Mouse (Mus musculus): Measurements from ENCODE around the gene Pip5k1b. TPM values are rescaled to one million over a fixed set of nuclear protein-coding genes. Genes with fewer than 3 reads are reported as not detected.

Pip5k1b gene
- polyA plus RNA-seq, 1 experiment from 2014 or later: 1.6 TPM

DNA sequence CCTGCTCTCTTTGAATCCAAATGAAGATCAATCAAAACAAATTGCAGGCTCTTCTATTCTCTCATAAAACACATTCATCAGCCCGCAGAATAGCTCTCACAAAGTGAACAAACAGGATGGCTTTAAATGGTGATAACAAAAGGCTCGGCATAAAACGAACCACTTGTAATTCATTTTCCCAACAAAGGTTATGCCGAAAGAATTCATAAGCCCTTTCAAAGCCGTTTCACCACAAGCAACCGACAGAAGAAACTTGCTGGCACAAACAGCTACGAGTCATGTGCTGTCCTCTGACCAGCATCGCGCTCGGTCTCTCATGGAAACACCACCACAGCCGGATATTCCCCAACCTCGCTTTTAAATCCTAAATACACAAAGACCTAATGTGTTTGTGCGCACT, 102.3 kb downstream of the Pip5k1b start:
- Histone ChIP-seq H3K9me3 (replicated peaks) (no peaks in the 10 kb centered on the region), H3K27ac (peak overlapping the region; percentile 74), H3K4me1 (peaks cover 27% of the 10 kb centered on the region), H3K4me3 (peak overlapping the region; percentile 17; the same call in 1 of the 2 replicates), H3K27me3 (no peaks in the 10 kb centered on the region), H3K36me3 (ENCODE audit: poor library complexity, severe bottlenecking) (no peaks in the 10 kb centered on the region), H3K9ac (no peak overlapping the region), H3K4me2 (peak overlapping the region; percentile 47)
- 4% methylated on average over 13 of the region's 13 CpGs for WGBS
- peak; percentile 60 for ATAC-seq

DNA sequence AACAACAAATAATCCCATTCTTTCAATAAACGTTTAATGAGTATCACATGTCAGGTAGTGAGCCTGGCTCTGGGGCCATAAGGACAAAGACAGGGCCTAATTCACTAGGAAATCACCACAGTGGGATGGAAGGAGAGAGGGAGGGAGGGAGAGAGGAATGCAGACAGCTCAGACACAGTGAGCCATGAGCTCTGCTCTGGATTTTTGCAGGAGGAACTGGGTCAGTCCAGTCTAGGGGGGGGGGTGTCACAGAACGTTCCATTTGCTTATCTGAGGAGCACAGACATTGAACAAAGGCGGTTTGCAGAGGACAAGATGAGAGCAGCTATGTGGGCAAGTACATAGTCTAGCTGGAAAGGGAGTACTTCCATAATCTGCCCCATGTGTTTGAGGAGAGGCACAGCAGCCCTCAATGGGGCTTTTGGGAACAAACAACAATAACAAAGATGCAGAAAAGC, 103.2 kb downstream of the Pip5k1b start:
- 13% methylated on average over 3 of the region's 3 CpGs for WGBS
- H3K4me1 ChIP-seq: peaks cover 27% of the 10 kb centered on the region
- ATAC-seq: peak; percentile 69
- peak overlapping the region; percentile 73 for H3K27ac ChIP-seq
- H3K9ac ChIP-seq: no peak overlapping the region
- H3K9me3 ChIP-seq (replicated peaks): no peaks in the 10 kb centered on the region
- H3K27me3 ChIP-seq: no peaks in the 10 kb centered on the region
- H3K4me3 ChIP-seq: no peak overlapping the region
- H3K36me3 ChIP-seq (ENCODE audit: poor library complexity, severe bottlenecking): no peaks in the 10 kb centered on the region
- no peak overlapping the region for H3K4me2 ChIP-seq

DNA sequence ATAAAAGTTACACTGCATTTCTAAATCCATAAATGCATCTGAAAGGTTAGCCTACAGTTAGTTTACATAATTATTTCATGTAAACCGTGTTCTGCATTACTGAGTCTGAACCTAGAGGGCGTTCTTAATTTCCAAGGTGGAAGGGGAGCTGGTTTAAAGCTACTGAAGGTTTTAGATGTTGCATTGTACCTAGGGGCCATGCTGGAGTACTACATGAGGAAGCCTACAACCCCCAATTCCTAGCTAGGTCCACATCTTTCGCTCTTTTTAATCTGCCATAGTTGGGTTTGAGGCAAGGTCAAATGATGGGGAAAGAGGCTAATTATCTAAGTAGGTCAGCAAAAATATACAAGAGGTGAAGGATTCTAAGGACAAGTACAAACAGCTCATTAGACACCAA, 104.0 kb downstream of the Pip5k1b start:
- peaks cover 27% of the 10 kb centered on the region for H3K4me1 ChIP-seq
- H3K27me3 ChIP-seq: no peaks in the 10 kb centered on the region
- no peak for ATAC-seq
- H3K4me3 ChIP-seq: no peak overlapping the region
- no peaks in the 10 kb centered on the region for H3K9me3 ChIP-seq (replicated peaks)
- H3K9ac ChIP-seq: no peak overlapping the region
- 0 out of 2 replicates have a peak overlapping the region, but pooled peaks have one; percentile 55 for H3K27ac ChIP-seq
- no peaks in the 10 kb centered on the region for H3K36me3 ChIP-seq (ENCODE audit: poor library complexity, severe bottlenecking)
- WGBS: 81% methylated on average over 3 of the region's 3 CpGs
- H3K4me2 ChIP-seq: no peak overlapping the region

GRCm38 (mm10) chr19:24450740-24451139, 104.9 kb downstream of the Pip5k1b start:
- H3K27me3 ChIP-seq: no peaks in the 10 kb centered on the region
- H3K9ac ChIP-seq: no peak overlapping the region
- no peaks in the 10 kb centered on the region for H3K36me3 ChIP-seq (ENCODE audit: poor library complexity, severe bottlenecking)
- H3K27ac ChIP-seq: no peak overlapping the region
- no peaks in the 10 kb centered on the region for H3K9me3 ChIP-seq (replicated peaks)
- H3K4me3 ChIP-seq: no peak overlapping the region
- H3K4me1 ChIP-seq: peaks cover 24% of the 10 kb centered on the region
- no peak overlapping the region for H3K4me2 ChIP-seq
- no peak for ATAC-seq
- 90% methylated on average over 8 of the region's 8 CpGs for WGBS

- no peaks in the 10 kb centered on the region; the same call in 1 of the 2 replicates for H3K9me3 ChIP-seq (replicated peaks)
- no peaks in the 10 kb centered on the region for H3K4me1 ChIP-seq
- no peaks in the 10 kb centered on the region for H3K36me3 ChIP-seq (ENCODE audit: poor library complexity, severe bottlenecking)
- H3K4me2 ChIP-seq: no peak overlapping the region
- no peak overlapping the region for H3K4me3 ChIP-seq
- WGBS: 93% methylated on average over 3 of the region's 3 CpGs
- no peaks in the 10 kb centered on the region for H3K27me3 ChIP-seq
- H3K27ac ChIP-seq: no peak overlapping the region
- H3K9ac ChIP-seq: no peak overlapping the region
- no peak for ATAC-seq
These were observed 111.3 kb downstream of the Pip5k1b start for GRCm38 (mm10) chr19:24444322-24444721.

DNA sequence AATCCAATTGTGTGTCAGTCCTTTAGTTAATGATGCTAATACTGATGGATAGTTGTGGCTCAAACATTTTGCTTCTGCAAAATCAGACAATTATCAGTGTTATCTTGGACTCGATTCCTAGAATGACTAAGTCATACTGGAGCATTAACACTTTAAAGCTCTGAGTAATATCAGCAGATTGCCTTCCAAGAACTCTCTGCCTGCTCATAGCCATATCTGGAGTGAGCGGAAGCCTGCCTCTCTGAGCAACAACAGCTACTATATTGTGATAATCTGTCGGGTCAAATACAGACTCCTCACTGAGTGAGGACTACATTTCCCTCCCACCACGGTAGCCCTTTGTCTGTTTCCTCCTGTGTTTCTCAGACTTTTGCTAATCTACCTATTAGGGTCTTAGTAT, 116.0 kb downstream of the Pip5k1b start:
- H3K4me1 ChIP-seq: no peaks in the 10 kb centered on the region
- no peak for ATAC-seq
- no peaks in the 10 kb centered on the region; the same call in 1 of the 2 replicates for H3K9me3 ChIP-seq (replicated peaks)
- 71% methylated on average over 4 of the region's 4 CpGs for WGBS
- H3K27me3 ChIP-seq: no peaks in the 10 kb centered on the region
- no peak overlapping the region for H3K4me2 ChIP-seq
- no peak overlapping the region for H3K9ac ChIP-seq
- no peak overlapping the region for H3K4me3 ChIP-seq
- H3K36me3 ChIP-seq (ENCODE audit: poor library complexity, severe bottlenecking): no peaks in the 10 kb centered on the region
- no peak overlapping the region for H3K27ac ChIP-seq

DNA sequence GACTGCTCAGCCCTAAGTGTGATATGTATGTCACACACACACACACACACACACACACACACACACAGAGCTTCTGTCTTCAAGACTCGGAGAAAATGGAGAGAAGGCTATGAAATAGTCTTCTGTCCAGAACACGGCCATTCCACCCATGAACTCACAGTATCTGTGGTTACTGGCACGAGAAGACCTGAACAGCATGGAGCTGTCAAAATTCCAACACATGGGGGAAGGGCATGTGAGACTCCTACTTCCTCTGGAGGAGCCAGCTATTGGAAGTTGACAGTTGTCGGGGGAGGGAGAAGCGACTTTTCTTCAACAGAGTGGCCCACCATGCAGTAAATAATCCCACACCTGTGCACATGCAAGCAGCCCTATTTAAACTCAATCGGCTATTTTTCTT, 121.4 kb downstream of the Pip5k1b start:
- no peak overlapping the region for H3K9ac ChIP-seq
- no peaks in the 10 kb centered on the region for H3K36me3 ChIP-seq (ENCODE audit: poor library complexity, severe bottlenecking)
- no peak overlapping the region for H3K4me3 ChIP-seq
- H3K4me2 ChIP-seq: no peak overlapping the region
- H3K27me3 ChIP-seq: no peaks in the 10 kb centered on the region
- no peak overlapping the region for H3K27ac ChIP-seq
- H3K9me3 ChIP-seq (replicated peaks): no peaks in the 10 kb centered on the region
- 89% methylated on average over 6 of the region's 6 CpGs for WGBS
- H3K4me1 ChIP-seq: no peaks in the 10 kb centered on the region
- no peak for ATAC-seq

- no peaks in the 10 kb centered on the region for H3K27me3 ChIP-seq
- H3K9me3 ChIP-seq (replicated peaks): no peaks in the 10 kb centered on the region
- ATAC-seq: no peak
- no peak overlapping the region for H3K9ac ChIP-seq
- no peaks in the 10 kb centered on the region for H3K36me3 ChIP-seq (ENCODE audit: poor library complexity, severe bottlenecking)
- no peaks in the 10 kb centered on the region for H3K4me1 ChIP-seq
- no peak overlapping the region for H3K4me3 ChIP-seq
- H3K4me2 ChIP-seq: no peak overlapping the region
- WGBS: 83% methylated on average over 5 of the region's 5 CpGs
- no peak overlapping the region for H3K27ac ChIP-seq
These were observed 123.2 kb downstream of the Pip5k1b start for GRCm38 (mm10) chr19:24432447-24432846.

DNA sequence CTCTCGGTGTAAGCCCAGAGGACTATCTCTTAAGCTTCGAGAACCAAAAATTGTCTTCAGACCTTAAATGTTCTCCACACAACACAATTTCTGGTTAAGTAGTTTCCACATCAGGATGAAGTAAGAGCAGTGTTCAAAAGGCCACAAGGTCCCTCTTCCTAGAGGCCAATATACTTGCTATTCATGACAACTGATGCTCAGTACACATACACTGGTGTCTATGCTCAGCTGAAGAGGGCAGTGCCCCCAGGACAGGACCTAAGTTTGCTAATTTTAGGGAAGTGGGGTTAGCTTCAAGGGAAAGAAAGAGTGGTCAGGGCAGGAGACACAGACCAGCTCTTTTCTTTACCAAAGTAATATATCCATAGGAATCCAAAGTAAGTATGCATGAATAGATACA, 124.3 kb downstream of the Pip5k1b start:
- Histone ChIP-seq H3K4me3 (no peak overlapping the region), H3K4me2 (no peak overlapping the region), H3K9ac (no peak overlapping the region), H3K27me3 (no peaks in the 10 kb centered on the region), H3K27ac (no peak overlapping the region), H3K4me1 (no peaks in the 10 kb centered on the region), H3K9me3 (replicated peaks) (no peaks in the 10 kb centered on the region), H3K36me3 (ENCODE audit: poor library complexity, severe bottlenecking) (no peaks in the 10 kb centered on the region)
- WGBS: 93% methylated on average over 2 of the region's 2 CpGs
- no peak for ATAC-seq

GRCm38 (mm10) chr19:24428011-24428410, 127.7 kb downstream of the Pip5k1b start:
- Histone ChIP-seq H3K9me3 (replicated peaks) (no peaks in the 10 kb centered on the region), H3K36me3 (ENCODE audit: poor library complexity, severe bottlenecking) (no peaks in the 10 kb centered on the region), H3K4me3 (no peak overlapping the region), H3K9ac (no peak overlapping the region), H3K27ac (no peak overlapping the region), H3K27me3 (no peaks in the 10 kb centered on the region), H3K4me2 (no peak overlapping the region), H3K4me1 (no peaks in the 10 kb centered on the region)
- 92% methylated on average over 3 of the region's 3 CpGs for WGBS
- no peak for ATAC-seq

DNA sequence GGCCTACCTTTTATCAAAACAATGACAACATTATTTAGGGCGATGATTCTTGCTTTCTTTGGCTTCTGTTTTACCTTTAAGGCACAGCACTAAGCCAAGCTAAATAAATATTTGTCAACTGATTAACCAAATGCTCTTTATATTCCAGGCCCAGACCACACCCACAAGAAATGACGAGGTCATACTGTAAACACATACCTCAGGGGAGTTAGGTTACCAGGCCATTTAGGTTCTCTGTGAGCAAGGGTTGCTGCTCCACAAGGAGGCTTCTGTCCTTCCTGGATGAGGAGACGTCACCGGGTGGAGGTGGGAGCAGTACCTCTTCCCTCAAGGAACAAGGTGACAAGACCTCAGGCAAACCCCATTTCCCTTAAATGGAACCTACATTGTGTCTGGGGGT, 128.4 kb downstream of the Pip5k1b start:
- ATAC-seq: no peak

GRCm38 (mm10) chr19:24426759-24427181, 128.9 kb downstream of the Pip5k1b start:
- Histone ChIP-seq H3K9ac (no peak overlapping the region), H3K4me2 (no peak overlapping the region), H3K9me3 (replicated peaks) (no peaks in the 10 kb centered on the region), H3K27ac (no peak overlapping the region), H3K36me3 (ENCODE audit: poor library complexity, severe bottlenecking) (no peaks in the 10 kb centered on the region), H3K4me1 (no peaks in the 10 kb centered on the region), H3K27me3 (no peaks in the 10 kb centered on the region), H3K4me3 (no peak overlapping the region)
- 95% methylated on average over 7 of the region's 7 CpGs for WGBS
- ATAC-seq: no peak

More for the DNA sequence above, 128.4 kb downstream of the Pip5k1b start:
- Histone ChIP-seq H3K4me1 (no peaks in the 10 kb centered on the region), H3K4me3 (no peak overlapping the region), H3K36me3 (ENCODE audit: poor library complexity, severe bottlenecking) (no peaks in the 10 kb centered on the region), H3K9me3 (replicated peaks) (no peaks in the 10 kb centered on the region), H3K27ac (no peak overlapping the region), H3K4me2 (no peak overlapping the region), H3K9ac (no peak overlapping the region), H3K27me3 (no peaks in the 10 kb centered on the region)
- 79% methylated on average over 4 of the region's 4 CpGs for WGBS

- Histone ChIP-seq H3K36me3 (ENCODE audit: poor library complexity, severe bottlenecking) (no peaks in the 10 kb centered on the region), H3K27me3 (no peaks in the 10 kb centered on the region), H3K9ac (no peak overlapping the region), H3K4me3 (no peak overlapping the region), H3K27ac (no peak overlapping the region), H3K4me2 (no peak overlapping the region), H3K4me1 (peaks cover 6% of the 10 kb centered on the region), H3K9me3 (replicated peaks) (no peaks in the 10 kb centered on the region)
- ATAC-seq: no peak
- WGBS: 66% methylated on average over 3 of the region's 3 CpGs
These were observed 137.6 kb downstream of the Pip5k1b start for GRCm38 (mm10) chr19:24418030-24418429.

Measured in forebrain, embryonic 13.5 days (tissue).